Mouse (Mus musculus): ENCODE results near the gene Dytn.
A peak's percentile ranks its signal among the peaks of the same experiment; 100 is the strongest.

The Dytn gene

GRCm38 (mm10) chr1:63579153-63579552 is 107.6 kb downstream of the Dytn start:
- no peak for DNase-seq (ENCODE audit: low read depth, low spot score)

GRCm38 (mm10) chr1:63576803-63577202 is 109.9 kb downstream of the Dytn start:
- no peak for DNase-seq (ENCODE audit: low read depth, low spot score)

DNA sequence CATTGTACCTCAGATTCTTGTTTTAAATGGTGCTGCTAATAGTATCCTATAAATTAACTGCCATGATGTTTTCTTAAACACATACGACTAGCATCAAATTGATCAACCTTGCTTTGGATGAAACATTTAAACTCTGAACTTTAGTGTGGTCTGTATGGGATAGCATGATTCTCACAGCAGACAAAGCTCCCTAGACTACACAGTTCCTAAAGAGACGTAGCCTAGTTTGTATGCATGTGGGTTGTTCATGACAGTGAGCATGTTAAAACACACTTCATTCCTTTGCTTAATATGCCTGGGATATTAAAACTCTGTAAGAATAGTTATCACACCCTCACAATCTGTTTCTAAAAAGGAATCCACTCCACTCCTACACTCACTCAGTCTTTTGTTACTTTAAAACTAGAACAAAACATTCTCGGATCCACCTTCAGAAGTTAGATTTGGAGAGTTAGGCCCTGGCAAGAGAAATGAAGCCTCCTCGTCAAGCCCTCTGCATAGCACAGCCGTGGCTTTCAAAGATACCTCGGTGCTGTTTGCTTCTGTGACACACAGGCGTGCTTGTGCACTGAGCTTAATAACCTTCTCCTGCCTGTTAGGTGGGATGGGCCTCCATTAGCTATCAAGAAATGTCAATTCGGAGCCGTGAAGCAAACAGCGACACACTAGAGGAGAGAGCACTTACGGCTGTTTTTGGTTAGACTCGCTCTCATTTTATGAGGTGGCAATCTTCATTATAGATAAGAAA is 112.7 kb downstream of the Dytn start:
- no peak for DNase-seq (ENCODE audit: low read depth, low spot score)

- DNase-seq (ENCODE audit: low read depth, low spot score) = peak; percentile 41
These were observed 113.3 kb downstream of the Dytn start for GRCm38 (mm10) chr1:63573432-63573831.
